Mouse (Mus musculus): ENCODE data around the gene Iqgap2.

- TF ChIP-seq CTCF (IDR thresholded peaks at IDR 0.05; ENCODE audit: extremely low read depth, insufficient read depth, low read length) (no peak), POLR2A (IDR thresholded peaks at IDR 0.05; ENCODE audit: extremely low read depth, insufficient read depth, low read length) (no peak)
Observed at GRCm38 (mm10) chr13:95780038-95780437, 111.7 kb downstream of the Iqgap2 start.

All from cortical plate, adult 2 months (tissue).